Mouse (Mus musculus): ENCODE data around the gene Alx1. TPM values are rescaled to one million over a fixed set of nuclear protein-coding genes. Genes with fewer than 3 reads are reported as not detected.
A peak's percentile ranks its signal among the peaks of the same experiment; 100 is the strongest.

The Alx1 gene
- polyA plus RNA-seq (2012; rRNA removed) (1.5 and 1.8 TPM in 2 replicates), polyA plus RNA-seq (2014; fragmentation: Nextera tagmentation; extraction: Ambion mirVana) (3.9 and 4.0 TPM in 2 replicates)

GRCm38 (mm10) chr10:103029730-103030490, at the start of gene Alx1:
TSS of gene Alx1 (minus strand) at chr10:103030215.
- ATAC-seq (ENCODE audit: low FRiP score, low read depth) (no peak), DNase-seq (ENCODE audit: low spot score) (peak; percentile 12)
- Histone ChIP-seq H3K9me3 (ENCODE audit: control insufficient read depth, low read length) (no peaks in the 10 kb centered on the region), H3K27me3 (ENCODE audit: control insufficient read depth, insufficient read depth, low read length) (peaks cover 87% of the 10 kb centered on the region), H3K4me1 (ENCODE audit: control insufficient read depth, insufficient read depth, low read length) (peaks cover 13% of the 10 kb centered on the region; the same call in 1 of the 2 replicates), H3K4me2 (replicated peaks; ENCODE audit: low read depth, low read length, severe bottlenecking) (peak within 1 kb of the TSS; percentile 52), H3K36me3 (ENCODE audit: control insufficient read depth, insufficient read depth, low read length) (no peaks in the 10 kb centered on the region), H3K27ac (replicated peaks; ENCODE audit: low read depth, low read length) (no peak within 1 kb of the TSS), H3K9ac (ENCODE audit: low read depth, low read length, severe bottlenecking) (no peak within 1 kb of the TSS), H3K4me3 (replicated peaks; ENCODE audit: low read length) (peak within 1 kb of the TSS; percentile 40)
- TF ChIP-seq POLR2A (IDR thresholded peaks at IDR 0.05; ENCODE audit: borderline replicate concordance, extremely low read depth, insufficient read depth, insufficient read length), result no peak
- WGBS, result 2% methylated on average over 32 of the region's 32 CpGs

DNA sequence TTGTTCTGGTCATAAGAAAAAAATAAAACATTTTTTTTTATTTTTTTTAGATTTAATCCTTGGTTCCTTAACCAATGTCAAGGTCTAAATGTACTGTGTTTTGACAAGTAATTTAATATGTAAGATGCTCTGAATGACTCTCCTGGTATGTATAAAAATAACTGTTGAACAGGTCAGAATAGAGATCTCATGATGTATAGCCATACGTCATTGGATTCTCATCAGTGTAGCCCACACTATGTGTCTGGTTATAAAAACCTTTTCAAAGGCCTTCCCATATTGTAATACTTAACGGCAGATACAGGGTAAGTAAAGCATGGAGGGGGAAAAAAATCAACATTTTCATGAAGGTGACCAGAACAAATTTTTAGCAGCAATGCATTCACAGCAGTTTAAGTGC, 19.6 kb upstream of the Alx1 start:
- Histone ChIP-seq H3K36me3 (ENCODE audit: control insufficient read depth, insufficient read depth, low read length) (no peaks in the 10 kb centered on the region), H3K9ac (ENCODE audit: low read depth, low read length, severe bottlenecking) (no peak overlapping the region), H3K27me3 (ENCODE audit: control insufficient read depth, insufficient read depth, low read length) (no peaks in the 10 kb centered on the region), H3K4me2 (replicated peaks; ENCODE audit: low read depth, low read length, severe bottlenecking) (no peak overlapping the region), H3K4me1 (ENCODE audit: control insufficient read depth, insufficient read depth, low read length) (no peaks in the 10 kb centered on the region), H3K4me3 (replicated peaks; ENCODE audit: low read length) (no peak overlapping the region), H3K27ac (replicated peaks; ENCODE audit: low read depth, low read length) (no peak overlapping the region), H3K9me3 (ENCODE audit: control insufficient read depth, low read length) (no peaks in the 10 kb centered on the region)
- DNase-seq (ENCODE audit: low spot score) (no peak), ATAC-seq (ENCODE audit: low FRiP score, low read depth) (no peak)
- 62% methylated on average over 2 of the region's 2 CpGs for WGBS
- no peak for TF ChIP-seq POLR2A (IDR thresholded peaks at IDR 0.05; ENCODE audit: borderline replicate concordance, extremely low read depth, insufficient read depth, insufficient read length)

DNA sequence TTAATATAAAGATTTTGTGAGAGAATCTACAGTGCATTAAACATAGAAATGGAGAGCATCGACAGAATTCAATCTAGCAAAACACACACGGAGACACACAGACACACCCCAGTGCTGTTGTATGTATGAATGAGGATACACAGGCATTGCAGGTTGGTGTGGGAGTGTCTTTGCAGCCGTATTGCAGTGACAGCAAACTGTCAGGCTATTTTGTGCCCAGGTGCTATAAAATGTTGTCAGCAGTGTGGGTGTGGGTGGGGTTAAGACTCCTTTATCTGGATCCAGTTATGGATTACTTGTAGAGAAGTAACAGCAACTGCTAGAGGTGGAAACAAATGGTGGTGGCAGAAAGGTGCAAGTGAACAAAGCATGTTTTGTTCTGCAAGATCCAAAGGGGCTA, 16.6 kb upstream of the Alx1 start:
- no peak overlapping the region for H3K27ac ChIP-seq (replicated peaks; ENCODE audit: low read depth, low read length)
- no peaks in the 10 kb centered on the region for H3K36me3 ChIP-seq (ENCODE audit: control insufficient read depth, insufficient read depth, low read length)
- no peaks in the 10 kb centered on the region for H3K27me3 ChIP-seq (ENCODE audit: control insufficient read depth, insufficient read depth, low read length)
- DNase-seq (ENCODE audit: low spot score) (no peak), ATAC-seq (ENCODE audit: low FRiP score, low read depth) (no peak)
- 60% methylated on average over 3 of the region's 3 CpGs for WGBS
- no peak overlapping the region for H3K9ac ChIP-seq (ENCODE audit: low read depth, low read length, severe bottlenecking)
- no peaks in the 10 kb centered on the region for H3K9me3 ChIP-seq (ENCODE audit: control insufficient read depth, low read length)
- H3K4me3 ChIP-seq (replicated peaks; ENCODE audit: low read length), result no peak overlapping the region
- TF ChIP-seq POLR2A (IDR thresholded peaks at IDR 0.05; ENCODE audit: borderline replicate concordance, extremely low read depth, insufficient read depth, insufficient read length), result no peak
- H3K4me1 ChIP-seq (ENCODE audit: control insufficient read depth, insufficient read depth, low read length), result no peaks in the 10 kb centered on the region
- no peak overlapping the region for H3K4me2 ChIP-seq (replicated peaks; ENCODE audit: low read depth, low read length, severe bottlenecking)

GRCm38 (mm10) chr10:103045019-103045418, 15.0 kb upstream of the Alx1 start:
- Histone ChIP-seq H3K36me3 (ENCODE audit: control insufficient read depth, insufficient read depth, low read length) (no peaks in the 10 kb centered on the region), H3K9me3 (ENCODE audit: control insufficient read depth, low read length) (no peaks in the 10 kb centered on the region), H3K9ac (ENCODE audit: low read depth, low read length, severe bottlenecking) (no peak overlapping the region), H3K4me3 (replicated peaks; ENCODE audit: low read length) (no peak overlapping the region), H3K4me2 (replicated peaks; ENCODE audit: low read depth, low read length, severe bottlenecking) (no peak overlapping the region), H3K27ac (replicated peaks; ENCODE audit: low read depth, low read length) (no peak overlapping the region), H3K4me1 (ENCODE audit: control insufficient read depth, insufficient read depth, low read length) (no peaks in the 10 kb centered on the region), H3K27me3 (ENCODE audit: control insufficient read depth, insufficient read depth, low read length) (no peaks in the 10 kb centered on the region)
- DNase-seq (ENCODE audit: low spot score) (no peak), ATAC-seq (ENCODE audit: low FRiP score, low read depth) (no peak)
- no peak for TF ChIP-seq POLR2A (IDR thresholded peaks at IDR 0.05; ENCODE audit: borderline replicate concordance, extremely low read depth, insufficient read depth, insufficient read length)
- 51% methylated on average over 2 of the region's 2 CpGs for WGBS

- Histone ChIP-seq H3K4me2 (replicated peaks; ENCODE audit: low read depth, low read length, severe bottlenecking) (no peak overlapping the region), H3K27ac (replicated peaks; ENCODE audit: low read depth, low read length) (no peak overlapping the region), H3K4me3 (replicated peaks; ENCODE audit: low read length) (no peak overlapping the region), H3K9ac (ENCODE audit: low read depth, low read length, severe bottlenecking) (no peak overlapping the region), H3K9me3 (ENCODE audit: control insufficient read depth, low read length) (no peaks in the 10 kb centered on the region), H3K27me3 (ENCODE audit: control insufficient read depth, insufficient read depth, low read length) (peaks cover 60% of the 10 kb centered on the region), H3K36me3 (ENCODE audit: control insufficient read depth, insufficient read depth, low read length) (no peaks in the 10 kb centered on the region), H3K4me1 (ENCODE audit: control insufficient read depth, insufficient read depth, low read length) (peaks cover 1% of the 10 kb centered on the region; the same call in 1 of the 2 replicates)
- WGBS, result 5% methylated on average over 14 of the region's 14 CpGs
- TF ChIP-seq POLR2A (IDR thresholded peaks at IDR 0.05; ENCODE audit: borderline replicate concordance, extremely low read depth, insufficient read depth, insufficient read length), result no peak
- ATAC-seq (ENCODE audit: low FRiP score, low read depth) (no peak), DNase-seq (ENCODE audit: low spot score) (no peak)
Observed at GRCm38 (mm10) chr10:103035002-103035640, 5.1 kb upstream of the Alx1 start.
